Mouse (Mus musculus) heart, embryonic 13.5 days (tissue): ENCODE measurements at regions not wholly inside any gene's neighbourhood (a gene's known extent, or its start where the extent isn't known, plus 50 kb on each side); places are given as distances from the start of the nearest gene placed in this dataset.

Experiments used
- ATAC-seq: fragments of 200-750 bp; cut with Nextera tagmentation; 2 replicates; pipeline ENCODE4 v1.8.0; 2017; ENCODE audit warnings: moderate TSS enrichment; ENCODE audit not compliant: insufficient number of reproducible peaks, low FRiP score, low TSS enrichment; ENCODE audit errors: extremely low read depth
- H3K27ac ChIP-seq: fragments of 300-500 bp; sonication (generic); replicated peaks from 2 replicates; pipeline ENCODE4 v1.5.1; 2015; ENCODE audit warnings: moderate library complexity, mild to moderate bottlenecking, inconsistent platforms
- H3K27me3 ChIP-seq: fragments of 300-500 bp; sonication (generic); replicated peaks from 2 replicates; pipeline ENCODE4 v1.6.1; 2015; ENCODE audit warnings: mild to moderate bottlenecking, inconsistent platforms
- H3K36me3 ChIP-seq: fragments of 300-500 bp; sonication (generic); 2 replicates; pipeline ENCODE4 v1.6.1; 2015; ENCODE audit warnings: mild to moderate bottlenecking, inconsistent platforms
- H3K4me1 ChIP-seq: fragments of 300-500 bp; sonication (generic); 2 replicates; pipeline ENCODE4 v1.6.1; 2015; ENCODE audit warnings: inconsistent platforms
- H3K4me2 ChIP-seq: fragments of 300-500 bp; sonication (generic); 2 replicates; pipeline ENCODE4 v1.6.1; 2015; ENCODE audit warnings: inconsistent platforms, mild to moderate bottlenecking, moderate library complexity
- H3K4me3 ChIP-seq: fragments of 300-500 bp; sonication (generic); 2 replicates; pipeline ENCODE4 v1.5.1; 2015; ENCODE audit warnings: moderate library complexity, mild to moderate bottlenecking, inconsistent platforms
- H3K9ac ChIP-seq: fragments of 300-500 bp; sonication (generic); 2 replicates; pipeline ENCODE4 v1.6.1; 2015; ENCODE audit warnings: inconsistent platforms, mild to moderate bottlenecking, moderate library complexity
- H3K9me3 ChIP-seq: fragments of 300-500 bp; sonication (generic); 2 replicates; pipeline ENCODE4 v1.6.1; 2016; ENCODE audit warnings: inconsistent platforms
- WGBS: fragments of 180-500 bp; shearing (Covaris S2); methylation state at CpG from one replicate; pipeline ENCODE4 v1.1.7; 2015; ENCODE audit warnings: mixed read lengths; 5-methylcytosine and 5-hydroxymethylcytosine counted together

DNA sequence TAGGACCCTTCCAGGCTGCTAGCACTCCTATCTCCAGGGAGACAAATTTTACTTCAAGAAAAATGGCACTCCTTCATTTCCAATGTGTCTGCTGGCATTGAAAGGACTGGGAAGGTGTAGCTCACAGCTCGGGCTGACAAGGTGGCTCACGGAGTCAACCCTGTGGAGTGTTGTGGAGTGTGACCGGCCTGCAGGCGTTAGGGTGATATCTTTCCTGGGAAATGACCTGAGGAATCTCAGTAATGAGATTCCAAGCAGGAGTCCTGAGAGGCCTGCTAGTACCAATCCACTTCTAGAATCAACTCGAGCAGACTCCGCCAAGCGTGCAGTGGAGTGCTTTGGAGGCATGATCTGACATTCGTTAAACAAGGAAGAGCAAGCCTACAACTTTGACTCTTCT, 328.6 kb downstream of the Icos start:
- Histone ChIP-seq H3K4me3 (no peak overlapping the region), H3K4me2 (no peak overlapping the region), H3K4me1 (0 out of 2 replicates have a peak, but pooled peaks cover 8% of the 10 kb centered on the region), H3K36me3 (no peaks in the 10 kb centered on the region), H3K27ac (no peak overlapping the region), H3K27me3 (no peaks in the 10 kb centered on the region; the same call in 1 of the 2 replicates), H3K9me3 (no peaks in the 10 kb centered on the region), H3K9ac (no peak overlapping the region)
- ATAC-seq, result no peak
- 39% methylated on average over 8 of the region's 8 CpGs for WGBS

GRCm38 (mm10) chr1:61309563-61309962, 329.1 kb upstream of the Pard3b start:
- 69% methylated on average over 1 of the region's 1 CpGs for WGBS
- no peak overlapping the region for H3K27ac ChIP-seq
- H3K4me3 ChIP-seq, result no peak overlapping the region
- H3K27me3 ChIP-seq, result no peaks in the 10 kb centered on the region
- 0 out of 2 replicates have a peak, but pooled peaks cover 8% of the 10 kb centered on the region for H3K4me1 ChIP-seq
- H3K9me3 ChIP-seq, result no peaks in the 10 kb centered on the region
- H3K9ac ChIP-seq, result no peak overlapping the region
- H3K36me3 ChIP-seq, result no peaks in the 10 kb centered on the region
- ATAC-seq, result no peak
- no peak overlapping the region for H3K4me2 ChIP-seq

DNA sequence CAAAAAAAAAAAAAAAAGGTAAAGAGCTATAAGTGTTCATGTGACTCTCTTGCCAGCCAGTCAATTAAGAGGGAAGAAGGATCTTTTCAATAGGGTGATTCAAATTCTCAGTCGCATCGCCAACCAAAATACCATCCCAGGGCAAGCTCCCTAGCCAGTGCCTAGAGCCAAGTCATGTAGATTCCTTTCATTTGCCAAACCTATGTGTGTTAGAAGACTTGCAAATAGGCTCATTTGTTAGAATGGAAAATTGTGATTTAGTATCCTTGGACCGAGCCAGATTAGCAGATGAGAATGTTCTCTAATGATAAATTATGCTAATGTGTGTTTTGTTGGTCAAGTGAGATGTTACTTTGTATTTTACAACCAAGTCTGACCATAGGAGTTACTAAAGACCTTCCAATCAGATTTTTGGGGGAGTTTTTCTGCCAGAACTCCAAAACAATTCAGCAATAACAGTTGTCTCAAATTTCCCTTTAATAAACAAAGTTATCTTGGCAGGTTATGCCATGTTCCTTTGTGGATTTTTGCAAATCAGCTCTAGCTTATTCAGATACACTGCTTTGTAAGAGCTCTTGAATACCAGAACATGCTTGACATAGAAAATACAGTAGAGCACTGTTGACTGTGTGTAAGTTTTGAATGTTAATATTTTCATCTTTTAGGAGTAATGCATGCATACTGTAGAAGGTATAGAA, 328.4 kb upstream of the Pard3b start:
- Histone ChIP-seq H3K4me3 (no peak overlapping the region), H3K36me3 (no peaks in the 10 kb centered on the region), H3K4me1 (0 out of 2 replicates have a peak, but pooled peaks cover 8% of the 10 kb centered on the region), H3K9me3 (no peaks in the 10 kb centered on the region), H3K27ac (no peak overlapping the region), H3K27me3 (no peaks in the 10 kb centered on the region), H3K4me2 (no peak overlapping the region), H3K9ac (no peak overlapping the region)
- WGBS, result 87% methylated on average over 3 of the region's 3 CpGs
- ATAC-seq, result no peak

GRCm38 (mm10) chr1:61310761-61311090, 327.9 kb upstream of the Pard3b start:
- no peaks in the 10 kb centered on the region for H3K9me3 ChIP-seq
- no peaks in the 10 kb centered on the region for H3K36me3 ChIP-seq
- no peak for ATAC-seq
- H3K9ac ChIP-seq, result no peak overlapping the region
- 48% methylated on average over 2 of the region's 2 CpGs for WGBS
- no peak overlapping the region for H3K4me3 ChIP-seq
- no peaks in the 10 kb centered on the region for H3K27me3 ChIP-seq
- H3K4me1 ChIP-seq, result 0 out of 2 replicates have a peak, but pooled peaks cover 8% of the 10 kb centered on the region
- no peak overlapping the region for H3K27ac ChIP-seq
- no peak overlapping the region for H3K4me2 ChIP-seq

DNA sequence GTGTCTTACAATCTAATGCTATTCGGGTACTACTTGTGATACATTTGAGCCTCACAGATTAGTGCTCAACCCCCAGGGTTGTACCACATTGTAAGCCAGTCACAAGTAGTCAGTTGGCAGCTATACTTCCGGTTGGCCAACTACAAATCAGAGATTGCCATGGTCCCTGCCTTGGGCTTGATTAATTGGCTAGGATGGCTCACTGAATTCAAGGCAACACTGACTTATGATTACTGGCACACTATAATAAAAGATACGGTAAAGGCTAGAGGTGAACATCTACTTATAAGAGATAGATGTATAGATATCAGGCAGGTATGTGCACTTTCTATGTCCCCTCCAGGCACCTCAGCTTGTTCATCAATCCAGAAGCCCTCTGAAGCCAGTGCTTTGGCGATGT, 325.4 kb upstream of the Pard3b start:
- ATAC-seq, result no peak

DNA sequence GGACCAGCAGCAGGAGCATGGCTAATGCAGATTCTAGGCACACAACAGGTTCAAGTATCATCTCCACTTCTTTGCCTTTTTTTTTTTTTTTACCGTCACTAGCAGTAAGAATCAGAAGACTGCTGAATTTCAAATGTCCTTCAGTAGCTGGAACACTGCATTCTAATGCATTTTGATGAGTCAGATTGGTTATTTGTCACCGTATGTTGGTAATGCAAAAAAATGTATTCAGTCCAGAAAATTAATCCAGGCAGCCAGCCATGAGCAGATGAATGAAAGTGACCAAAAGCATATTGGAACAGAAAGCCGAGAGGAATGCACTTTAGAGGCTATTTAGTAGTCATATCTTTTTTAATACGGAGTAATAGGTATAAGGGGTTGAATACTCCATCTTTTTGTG, 322.4 kb upstream of the Pard3b start:
- H3K9ac ChIP-seq, result no peak overlapping the region
- H3K27ac ChIP-seq, result no peak overlapping the region
- H3K27me3 ChIP-seq, result no peaks in the 10 kb centered on the region
- H3K4me2 ChIP-seq, result no peak overlapping the region
- no peaks in the 10 kb centered on the region for H3K4me1 ChIP-seq
- ATAC-seq, result no peak
- WGBS, result 81% methylated on average over 4 of the region's 4 CpGs
- H3K36me3 ChIP-seq, result no peaks in the 10 kb centered on the region
- H3K9me3 ChIP-seq, result no peaks in the 10 kb centered on the region
- no peak overlapping the region for H3K4me3 ChIP-seq

More for the DNA sequence above, 325.4 kb upstream of the Pard3b start:
- no peak overlapping the region for H3K4me3 ChIP-seq
- no peak overlapping the region for H3K27ac ChIP-seq
- no peak overlapping the region for H3K9ac ChIP-seq
- H3K9me3 ChIP-seq, result no peaks in the 10 kb centered on the region
- no peaks in the 10 kb centered on the region for H3K27me3 ChIP-seq
- H3K4me1 ChIP-seq, result no peaks in the 10 kb centered on the region
- no peaks in the 10 kb centered on the region for H3K36me3 ChIP-seq
- 78% methylated on average over 4 of the region's 4 CpGs for WGBS
- no peak overlapping the region for H3K4me2 ChIP-seq

- 64% methylated on average over 2 of the region's 2 CpGs for WGBS
These were observed 321.9 kb upstream of the Pard3b start for GRCm38 (mm10) chr1:61316736-61317135.

GRCm38 (mm10) chr1:61318042-61318441, 320.6 kb upstream of the Pard3b start:
- H3K9me3 ChIP-seq, result no peaks in the 10 kb centered on the region
- H3K27me3 ChIP-seq, result no peaks in the 10 kb centered on the region
- H3K4me1 ChIP-seq, result no peaks in the 10 kb centered on the region
- H3K36me3 ChIP-seq, result no peaks in the 10 kb centered on the region
- H3K4me2 ChIP-seq, result no peak overlapping the region
- H3K9ac ChIP-seq, result no peak overlapping the region
- H3K27ac ChIP-seq, result no peak overlapping the region
- WGBS, result 68% methylated on average over 1 of the region's 1 CpGs
- H3K4me3 ChIP-seq, result no peak overlapping the region
- ATAC-seq, result no peak

More at GRCm38 (mm10) chr1:61316736-61317135, 321.9 kb upstream of the Pard3b start:
- no peak overlapping the region for H3K9ac ChIP-seq
- no peak overlapping the region for H3K4me3 ChIP-seq
- no peaks in the 10 kb centered on the region for H3K4me1 ChIP-seq
- no peaks in the 10 kb centered on the region for H3K27me3 ChIP-seq
- ATAC-seq, result no peak
- no peak overlapping the region for H3K27ac ChIP-seq
- no peaks in the 10 kb centered on the region for H3K9me3 ChIP-seq
- no peaks in the 10 kb centered on the region for H3K36me3 ChIP-seq
- no peak overlapping the region for H3K4me2 ChIP-seq

GRCm38 (mm10) chr1:61321513-61322145, 317.0 kb upstream of the Pard3b start:
- Histone ChIP-seq H3K36me3 (no peaks in the 10 kb centered on the region), H3K27ac (no peak overlapping the region), H3K9ac (no peak overlapping the region), H3K4me3 (no peak overlapping the region), H3K4me2 (no peak overlapping the region), H3K9me3 (no peaks in the 10 kb centered on the region), H3K27me3 (no peaks in the 10 kb centered on the region), H3K4me1 (no peaks in the 10 kb centered on the region)
- no peak for ATAC-seq
- WGBS, result 49% methylated on average over 6 of the region's 6 CpGs

GRCm38 (mm10) chr1:61331456-61331855, 307.2 kb upstream of the Pard3b start:
- Histone ChIP-seq H3K4me2 (no peak overlapping the region), H3K4me3 (no peak overlapping the region), H3K9ac (no peak overlapping the region), H3K9me3 (no peaks in the 10 kb centered on the region), H3K36me3 (no peaks in the 10 kb centered on the region), H3K4me1 (0 out of 2 replicates have a peak, but pooled peaks cover 5% of the 10 kb centered on the region), H3K27ac (no peak overlapping the region), H3K27me3 (no peaks in the 10 kb centered on the region)
- ATAC-seq, result no peak
- WGBS, result 76% methylated on average over 2 of the region's 2 CpGs

GRCm38 (mm10) chr1:61331906-61332305, 306.7 kb upstream of the Pard3b start:
- ATAC-seq, result no peak
- H3K4me1 ChIP-seq, result 0 out of 2 replicates have a peak, but pooled peaks cover 5% of the 10 kb centered on the region
- no peaks in the 10 kb centered on the region for H3K36me3 ChIP-seq
- no peak overlapping the region for H3K9ac ChIP-seq
- 57% methylated on average over 3 of the region's 3 CpGs for WGBS
- no peak overlapping the region for H3K4me3 ChIP-seq
- H3K9me3 ChIP-seq, result no peaks in the 10 kb centered on the region
- H3K4me2 ChIP-seq, result no peak overlapping the region
- no peak overlapping the region for H3K27ac ChIP-seq
- H3K27me3 ChIP-seq, result no peaks in the 10 kb centered on the region

DNA sequence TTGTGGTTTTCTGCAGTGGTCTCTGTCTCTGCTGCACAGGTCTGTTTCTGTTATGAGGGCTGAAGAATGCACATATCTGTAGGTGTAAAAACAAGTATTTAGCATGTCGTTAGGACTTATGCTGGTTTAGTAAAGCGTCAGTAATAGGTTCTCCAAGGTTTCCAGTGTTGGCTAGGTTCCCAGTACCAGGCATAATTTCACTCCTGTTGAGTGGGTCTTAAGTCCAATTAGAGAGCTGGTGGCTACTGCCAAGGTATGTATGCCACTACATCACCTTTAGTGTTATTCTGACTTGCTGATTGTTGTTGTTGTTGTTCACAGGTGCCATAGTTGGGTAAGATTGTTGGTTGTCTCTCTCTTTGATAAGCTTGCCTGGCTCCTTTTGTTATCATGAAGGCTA, 302.3 kb upstream of the Pard3b start:
- 0 out of 2 replicates have a peak, but pooled peaks cover 1% of the 10 kb centered on the region for H3K4me1 ChIP-seq
- WGBS, result 75% methylated on average over 2 of the region's 2 CpGs
- ATAC-seq, result no peak

More for the DNA sequence above, 302.3 kb upstream of the Pard3b start:
- Histone ChIP-seq H3K4me2 (no peak overlapping the region), H3K27me3 (no peaks in the 10 kb centered on the region), H3K9ac (no peak overlapping the region), H3K9me3 (no peaks in the 10 kb centered on the region), H3K4me3 (no peak overlapping the region), H3K27ac (no peak overlapping the region), H3K36me3 (no peaks in the 10 kb centered on the region)
